17 mouse cellular contexts compared by ENCODE assay signal in genomic region chr5:55551154-55551553, GRCm38 (mm10).
A peak's percentile ranks its signal among the peaks of the same experiment; 100 is the strongest.
DNase-seq lines count a peak whose midpoint lies in the region; ATAC-seq and TF ChIP-seq lines count a peak whose summit lies in the region.
"Had no signal": no experiment of that assay in that cellular context is flagged by ENCODE, and none has a peak within 500 bp of the region (broad histone marks: within the 10 kb centered on the region; RNA-seq: fewer than 3 reads in every experiment).

No protein-coding gene starts in this region.

- no peaks in the 10 kb centered on the region for H3K4me1 ChIP-seq in hindbrain, embryonic 11.5 days (replicated peaks; ENCODE audit: control insufficient read depth, insufficient read depth, low read length)
- H3K4me1 ChIP-seq in hindbrain, embryonic 13.5 days (replicated peaks), result no peaks in the 10 kb centered on the region
- no peaks in the 10 kb centered on the region for H3K4me1 ChIP-seq in neural tube, embryonic 11.5 days (ENCODE audit: control insufficient read depth, insufficient read depth, low read length)
- H3K4me1 ChIP-seq in forebrain, embryonic 15.5 days, result no peaks in the 10 kb centered on the region
- no peaks in the 10 kb centered on the region for H3K4me1 ChIP-seq in kidney, adult 2 months (ENCODE audit: control insufficient read depth, insufficient read depth, low read length)
- H3K4me1 ChIP-seq: embryonic facial prominence, embryonic 12.5 days; heart, embryonic 13.5 days; hindbrain, embryonic 15.5 days had no signal

- TF ChIP-seq CTCF in kidney, adult 2 months (conservative IDR thresholded peaks at IDR 0.05; ENCODE audit: insufficient read depth, insufficient read length, low read depth, low read length), result no peak

- no peaks in the 10 kb centered on the region for H3K9me3 ChIP-seq in hindbrain, embryonic 11.5 days (ENCODE audit: control insufficient read depth, low read length)
- no peaks in the 10 kb centered on the region for H3K9me3 ChIP-seq in hindbrain, embryonic 13.5 days
- H3K9me3 ChIP-seq in neural tube, embryonic 11.5 days (ENCODE audit: control insufficient read depth, low read length), result no peaks in the 10 kb centered on the region
- no peaks in the 10 kb centered on the region for H3K9me3 ChIP-seq in forebrain, embryonic 15.5 days
- H3K9me3 ChIP-seq: embryonic facial prominence, embryonic 12.5 days; heart, embryonic 13.5 days; hindbrain, embryonic 15.5 days had no signal

- H3K36me3 ChIP-seq in hindbrain, embryonic 11.5 days (ENCODE audit: control insufficient read depth, insufficient read depth, low read length), result no peaks in the 10 kb centered on the region
- no peaks in the 10 kb centered on the region for H3K36me3 ChIP-seq in hindbrain, embryonic 13.5 days
- H3K36me3 ChIP-seq in neural tube, embryonic 11.5 days (ENCODE audit: control insufficient read depth, insufficient read depth, low read length), result no peaks in the 10 kb centered on the region
- no peaks in the 10 kb centered on the region for H3K36me3 ChIP-seq in forebrain, embryonic 15.5 days
- no peaks in the 10 kb centered on the region for H3K36me3 ChIP-seq in kidney, adult 2 months (ENCODE audit: control insufficient read depth, insufficient read depth, low read length)
- H3K36me3 ChIP-seq: embryonic facial prominence, embryonic 12.5 days; heart, embryonic 13.5 days; hindbrain, embryonic 15.5 days had no signal

- H3K4me3 ChIP-seq in hindbrain, embryonic 11.5 days (ENCODE audit: low read depth, low read length), result no peak overlapping the region
- H3K4me3 ChIP-seq in hindbrain, embryonic 13.5 days, result no peak overlapping the region
- no peak overlapping the region for H3K4me3 ChIP-seq in neural tube, embryonic 11.5 days (ENCODE audit: low read depth, low read length)
- no peak overlapping the region for H3K4me3 ChIP-seq in forebrain, embryonic 15.5 days
- no peak overlapping the region for H3K4me3 ChIP-seq in kidney, adult 2 months (ENCODE audit: insufficient read depth, low read depth, low read length)
- H3K4me3 ChIP-seq: embryonic facial prominence, embryonic 12.5 days; heart, embryonic 13.5 days; hindbrain, embryonic 15.5 days had no signal

- peak; percentile 38; the same call in 1 of the 2 replicates for ATAC-seq in hindbrain, embryonic 11.5 days (ENCODE audit: low FRiP score)
- no peak for ATAC-seq in hindbrain, embryonic 13.5 days (ENCODE audit: low FRiP score)
- peak; percentile 50; the same call in 1 of the 2 replicates for ATAC-seq in neural tube, embryonic 11.5 days (ENCODE audit: insufficient read depth, low FRiP score, low TSS enrichment)
- ATAC-seq in forebrain, embryonic 15.5 days (replicated peaks), result peak; percentile 88
- ATAC-seq: intestine, embryonic 16.5 days had no signal

- H3K9ac ChIP-seq in hindbrain, embryonic 11.5 days (ENCODE audit: low read depth, low read length), result no peak overlapping the region
- H3K9ac ChIP-seq in hindbrain, embryonic 13.5 days, result no peak overlapping the region
- no peak overlapping the region for H3K9ac ChIP-seq in neural tube, embryonic 11.5 days (ENCODE audit: low read length)
- no peak overlapping the region for H3K9ac ChIP-seq in forebrain, embryonic 15.5 days (replicated peaks)
- H3K9ac ChIP-seq: embryonic facial prominence, embryonic 12.5 days; heart, embryonic 13.5 days; hindbrain, embryonic 15.5 days had no signal

- no peaks in the 10 kb centered on the region for H3K27me3 ChIP-seq in hindbrain, embryonic 11.5 days (ENCODE audit: control insufficient read depth, insufficient read depth, low read length)
- H3K27me3 ChIP-seq in hindbrain, embryonic 13.5 days, result no peaks in the 10 kb centered on the region
- H3K27me3 ChIP-seq in neural tube, embryonic 11.5 days (ENCODE audit: control insufficient read depth, insufficient read depth, low read length), result no peaks in the 10 kb centered on the region
- H3K27me3 ChIP-seq in forebrain, embryonic 15.5 days, result no peaks in the 10 kb centered on the region
- no peaks in the 10 kb centered on the region for H3K27me3 ChIP-seq in kidney, adult 2 months (replicated peaks; ENCODE audit: control insufficient read depth, insufficient read depth, low read length)
- H3K27me3 ChIP-seq: embryonic facial prominence, embryonic 12.5 days; heart, embryonic 13.5 days; hindbrain, embryonic 15.5 days had no signal

- TF ChIP-seq POLR2A in kidney, adult 2 months (IDR thresholded peaks at IDR 0.05; ENCODE audit: low read depth, low read length), result no peak

- H3K4me2 ChIP-seq in hindbrain, embryonic 11.5 days (replicated peaks; ENCODE audit: low read depth, low read length), result no peak overlapping the region
- H3K4me2 ChIP-seq in hindbrain, embryonic 13.5 days, result no peak overlapping the region
- no peak overlapping the region for H3K4me2 ChIP-seq in neural tube, embryonic 11.5 days (ENCODE audit: low read depth)
- no peak overlapping the region for H3K4me2 ChIP-seq in forebrain, embryonic 15.5 days (replicated peaks)
- H3K4me2 ChIP-seq: embryonic facial prominence, embryonic 12.5 days; heart, embryonic 13.5 days; hindbrain, embryonic 15.5 days had no signal

- H3K27ac ChIP-seq in hindbrain, embryonic 11.5 days (ENCODE audit: low read depth, low read length), result no peak overlapping the region
- no peak overlapping the region for H3K27ac ChIP-seq in hindbrain, embryonic 13.5 days
- H3K27ac ChIP-seq in neural tube, embryonic 11.5 days (ENCODE audit: low read depth, low read length), result no peak overlapping the region
- H3K27ac ChIP-seq in forebrain, embryonic 15.5 days (replicated peaks), result no peak overlapping the region
- no peak overlapping the region for H3K27ac ChIP-seq in kidney, adult 2 months (ENCODE audit: insufficient read depth, low read depth, low read length)
- H3K27ac ChIP-seq: embryonic facial prominence, embryonic 12.5 days; heart, embryonic 13.5 days; hindbrain, embryonic 15.5 days had no signal

- DNase-seq in hindbrain, embryonic 11.5 days (ENCODE audit: low spot score), result no peak
- no peak for DNase-seq in neural tube, embryonic 11.5 days (ENCODE audit: low spot score)
- DNase-seq in neural tube, embryonic 10.5 days (ENCODE audit: extremely low spot score, low spot score), result no peak
- no peak for DNase-seq in kidney, adult 2 months
- DNase-seq: adrenal gland, adult 2 months; adrenal gland, postnatal 25 days; cerebellum, adult 2 months; cerebellum, postnatal 10 days; gastrocnemius, postnatal 36 days; heart, adult 11 months; heart, postnatal 36 days had no signal
